Comparison of ENCODE assay signal across 9 mouse cellular contexts in genomic region chr6:30547656-30548306, GRCm38 (mm10). TPM values are rescaled to one million over a fixed set of nuclear protein-coding genes. Genes with fewer than 3 reads are reported as not detected.
DNase-seq lines count a peak whose midpoint lies in the region; ATAC-seq lines count a peak whose summit lies in the region.
"Had no signal": no experiment of that assay in that cellular context is flagged by ENCODE, and none has a peak within 500 bp of the region (broad histone marks: within the 10 kb centered on the region; RNA-seq: fewer than 3 reads in every experiment).

No protein-coding gene starts in this region.

- no peaks in the 10 kb centered on the region for H3K27me3 ChIP-seq in forebrain, embryonic 16.5 days (replicated peaks; ENCODE audit: control insufficient read depth, insufficient read depth, low read length)
- no peaks in the 10 kb centered on the region for H3K27me3 ChIP-seq in hindbrain, embryonic 14.5 days (ENCODE audit: control insufficient read depth, insufficient read depth, low read length)

- no peak for ATAC-seq in forebrain, embryonic 16.5 days
- no peak for ATAC-seq in hindbrain, embryonic 14.5 days (ENCODE audit: low FRiP score)
- no peak for ATAC-seq in frontal cortex, adult (ENCODE audit: low TSS enrichment)

- H3K27ac ChIP-seq in forebrain, embryonic 16.5 days (ENCODE audit: low read length): peak overlapping the region; percentile 53; the same call in 1 of the 2 replicates
- H3K27ac ChIP-seq in hindbrain, embryonic 14.5 days: peak overlapping the region; percentile 67

- H3K4me1 ChIP-seq in forebrain, embryonic 16.5 days (replicated peaks; ENCODE audit: control insufficient read depth, insufficient read depth, low read length): peaks cover 53% of the 10 kb centered on the region
- H3K4me1 ChIP-seq in hindbrain, embryonic 14.5 days (replicated peaks; ENCODE audit: control insufficient read depth, insufficient read depth, low read length): peaks cover 44% of the 10 kb centered on the region

- no peaks in the 10 kb centered on the region; the same call in 1 of the 2 replicates for H3K9me3 ChIP-seq in forebrain, embryonic 16.5 days (ENCODE audit: control insufficient read depth, low read length)
- H3K9me3 ChIP-seq in hindbrain, embryonic 14.5 days (ENCODE audit: control insufficient read depth, low read length): no peaks in the 10 kb centered on the region

- H3K4me3 ChIP-seq in forebrain, embryonic 16.5 days (replicated peaks; ENCODE audit: low read length): no peak overlapping the region
- no peak overlapping the region for H3K4me3 ChIP-seq in hindbrain, embryonic 14.5 days (replicated peaks; ENCODE audit: low read length)

- no peaks in the 10 kb centered on the region for H3K36me3 ChIP-seq in forebrain, embryonic 16.5 days (ENCODE audit: control insufficient read depth, insufficient read depth)
- H3K36me3 ChIP-seq in hindbrain, embryonic 14.5 days (replicated peaks; ENCODE audit: control insufficient read depth, insufficient read depth): no peaks in the 10 kb centered on the region

- peak; percentile 23 for DNase-seq in urinary bladder, postnatal 14 days (ENCODE audit: low spot score)
- DNase-seq in urinary bladder, adult 2 months (ENCODE audit: low spot score): no peak
- DNase-seq in hindbrain, embryonic 14.5 days (ENCODE audit: low spot score): no peak
- DNase-seq in lung, postnatal 36 days: peak; percentile 42
- DNase-seq in left cerebral cortex, postnatal 4 days: no peak
- DNase-seq in left cerebral cortex, postnatal 10 days (ENCODE audit: extremely low spot score in 1 of 2, low spot score in 2 of 2): no peak

- WGBS in forebrain, embryonic 16.5 days: 20% methylated on average over 9 of the region's 9 CpGs
- 21% methylated on average over 9 of the region's 9 CpGs for WGBS in hindbrain, embryonic 14.5 days

- intact Hi-C loops in left cerebral cortex, postnatal 4 days (cut with DNase I): loop anchor here (10.0 kb wide), 1 partner anchor 73 kb away; no protein-coding TSS in a partner anchor
- intact Hi-C loops in left cerebral cortex, postnatal 10 days (cut with DNase I): loop anchor here (5.0 kb wide), 1 partner anchor 85 kb away; no protein-coding TSS in a partner anchor

- peak overlapping the region; percentile 63 for H3K4me2 ChIP-seq in forebrain, embryonic 16.5 days (ENCODE audit: low read length)
- peak overlapping the region; percentile 17; the same call in 1 of the 2 replicates for H3K4me2 ChIP-seq in hindbrain, embryonic 14.5 days (replicated peaks)

- no peak overlapping the region for H3K9ac ChIP-seq in forebrain, embryonic 16.5 days (replicated peaks; ENCODE audit: low read depth, low read length)
- no peak overlapping the region for H3K9ac ChIP-seq in hindbrain, embryonic 14.5 days

RNA-seq across cellular contexts. Expression of gene Cpa2, which starts 6.4 kb away (rescaled TPM):
- 0.16 and 0.18 TPM in 2 replicates for polyA plus RNA-seq in urinary bladder, adult 2 months (2012; rRNA removed)
- polyA plus RNA-seq in forebrain, embryonic 16.5 days (2015; fragmentation: Nextera tagmentation; extraction: Ambion mirVana): 2.4 and 5.1 TPM in 2 replicates
- polyA plus RNA-seq in hindbrain, embryonic 14.5 days (2014; fragmentation: Nextera tagmentation; extraction: Ambion mirVana): 7.1 and 8.4 TPM in 2 replicates
- total RNA-seq in left cerebral cortex, postnatal 4 days (2021): 1 to 10 TPM; 4.2 to 4.7 TPM
- total RNA-seq in left cerebral cortex, postnatal 10 days (2021): 1 to 10 TPM; 3.6 to 4.6 TPM

RNA-seq across cellular contexts. Expression of gene Cpa4, which starts 20.4 kb away (rescaled TPM):
- not detected in 2 replicates for polyA plus RNA-seq in urinary bladder, adult 2 months (2012; rRNA removed)
- 1.0 and 1.6 TPM in 2 replicates for polyA plus RNA-seq in forebrain, embryonic 16.5 days (2015; fragmentation: Nextera tagmentation; extraction: Ambion mirVana)
- 1.2 TPM in 2 replicates for polyA plus RNA-seq in hindbrain, embryonic 14.5 days (2014; fragmentation: Nextera tagmentation; extraction: Ambion mirVana)
- total RNA-seq in left cerebral cortex, postnatal 4 days (2021): under 1 TPM in 1 of 2 experiments, not detected in 1; 0.24 TPM
- total RNA-seq in left cerebral cortex, postnatal 10 days (2021): under 1 TPM; 0.15 to 0.16 TPM
- polyA plus RNA-seq: large intestine, adult 2 months had no signal

RNA-seq across cellular contexts. Expression of gene Ssmem1, which starts 38.1 kb away (rescaled TPM):
- 0.04 and 0.07 TPM in 2 replicates for polyA plus RNA-seq in urinary bladder, adult 2 months (2012; rRNA removed)
- polyA plus RNA-seq in forebrain, embryonic 16.5 days (2015; fragmentation: Nextera tagmentation; extraction: Ambion mirVana): not detected in 2 replicates
- polyA plus RNA-seq in hindbrain, embryonic 14.5 days (2014; fragmentation: Nextera tagmentation; extraction: Ambion mirVana): 0.19 TPM in 1 of 2 replicates, not detected in the other
- 1 to 10 TPM in 1 of 2 experiments, under 1 TPM in 1; 0.56 to 1.2 TPM for total RNA-seq in left cerebral cortex, postnatal 4 days (2021)
- total RNA-seq in left cerebral cortex, postnatal 10 days (2021): 1 to 10 TPM in 1 of 2 experiments, under 1 TPM in 1; 0.39 to 1.4 TPM
- polyA plus RNA-seq: large intestine, adult 2 months had no signal

RNA-seq across cellular contexts. Expression of gene Tmem209, which starts 38.2 kb away (rescaled TPM):
- 23.8 and 26.2 TPM in 2 replicates for polyA plus RNA-seq in urinary bladder, adult 2 months (2012; rRNA removed)
- 34.4 and 34.8 TPM in 2 replicates for polyA plus RNA-seq in forebrain, embryonic 16.5 days (2015; fragmentation: Nextera tagmentation; extraction: Ambion mirVana)
- 32.9 and 33.2 TPM in 2 replicates for polyA plus RNA-seq in hindbrain, embryonic 14.5 days (2014; fragmentation: Nextera tagmentation; extraction: Ambion mirVana)
- total RNA-seq in left cerebral cortex, postnatal 4 days (2021): 10 to 100 TPM; 17.7 to 19.7 TPM
- 10 to 100 TPM; 16.3 to 16.6 TPM for total RNA-seq in left cerebral cortex, postnatal 10 days (2021)

Comparison
In these comparisons a context has a peak if more than half of its experiments do, and no peak if none do; other contexts are left out.
1. DNase-seq: peak in urinary bladder, postnatal 14 days (single experiment) and lung, postnatal 36 days (single experiment); none in urinary bladder, adult 2 months (single experiment), hindbrain, embryonic 14.5 days (single experiment), left cerebral cortex, postnatal 4 days (single experiment) and left cerebral cortex, postnatal 10 days (0 of 2).